Mouse (Mus musculus) adrenal gland, adult 2 months (tissue): ENCODE data around the gene Ranbp10. TPM values are rescaled to one million over a fixed set of nuclear protein-coding genes. Genes with fewer than 3 reads are reported as not detected.

ENCODE experiments used
- DNase-seq: peaks from one replicate; pipeline ENCODE4 v3.0.0; 2021
- polyA plus RNA-seq: library from polyadenylated mRNA; depleted of rRNA; stranded (reverse); fragments of >200 nt; gene quantifications from 2 replicates; pipeline ENCODE4 v1.2.3, GENCODE M21; 2012
- total RNA-seq, 2 experiments: library from RNA; stranded (reverse); gene quantifications; 2 replicates each; pipeline ENCODE4 v1.2.3; 2021

The Ranbp10 gene
- total and polyA plus RNA-seq, 3 experiments, result 19.7 to 27.3 (median 23.6) TPM

GRCm38 (mm10) chr8:105788927-105789326 lies 38.2 kb downstream of the Ranbp10 start:
- DNase-seq, result no peak

GRCm38 (mm10) chr8:105788241-105788640 lies 38.9 kb downstream of the Ranbp10 start:
- DNase-seq, result peak; percentile 51

GRCm38 (mm10) chr8:105780298-105780697 lies 46.9 kb downstream of the Ranbp10 start:
- no peak for DNase-seq

- no peak for DNase-seq
Measured at GRCm38 (mm10) chr8:105777833-105778232, 49.3 kb downstream of the Ranbp10 start.

GRCm38 (mm10) chr8:105774498-105774897 lies 52.7 kb downstream of the Ranbp10 start:
- DNase-seq, result no peak

- DNase-seq, result peak; percentile 52
Measured at GRCm38 (mm10) chr8:105773441-105773861, 53.7 kb downstream of the Ranbp10 start.

GRCm38 (mm10) chr8:105771398-105772175 lies 55.6 kb downstream of the Ranbp10 start:
- DNase-seq, result peak; percentile 58

- no peak for DNase-seq
Measured at GRCm38 (mm10) chr8:105770609-105771008, 56.5 kb downstream of the Ranbp10 start.

GRCm38 (mm10) chr8:105768485-105769257 lies 58.5 kb downstream of the Ranbp10 start:
- peak; percentile 28 for DNase-seq

GRCm38 (mm10) chr8:105758277-105759108 lies 68.7 kb downstream of the Ranbp10 start, which contains the start of gene Gfod2:
Gene Gfod2 (minus strand): TSS chr8:105758664.
- peak; percentile 99 for DNase-seq

- no peak for DNase-seq
Measured at GRCm38 (mm10) chr8:105757796-105758276, 69.3 kb downstream of the Ranbp10 start.

- DNase-seq, result no peak
Measured at GRCm38 (mm10) chr8:105754688-105755087, 72.5 kb downstream of the Ranbp10 start.

- DNase-seq, result no peak
Measured at GRCm38 (mm10) chr8:105753916-105754315, 73.2 kb downstream of the Ranbp10 start.

GRCm38 (mm10) chr8:105750606-105751005 lies 76.5 kb downstream of the Ranbp10 start:
- peak; percentile 88 for DNase-seq

GRCm38 (mm10) chr8:105743301-105743700 lies 83.8 kb downstream of the Ranbp10 start:
- DNase-seq, result no peak

GRCm38 (mm10) chr8:105739216-105739615 lies 87.9 kb downstream of the Ranbp10 start:
- DNase-seq, result no peak

GRCm38 (mm10) chr8:105732186-105732585 lies 95.0 kb downstream of the Ranbp10 start:
- no peak for DNase-seq

- DNase-seq, result peak; percentile 57
Measured at GRCm38 (mm10) chr8:105727397-105728124, 99.6 kb downstream of the Ranbp10 start.

GRCm38 (mm10) chr8:105725726-105726125 lies 101.4 kb downstream of the Ranbp10 start:
- DNase-seq, result no peak

GRCm38 (mm10) chr8:105722861-105723260 lies 104.3 kb downstream of the Ranbp10 start:
- DNase-seq, result no peak

GRCm38 (mm10) chr8:105719637-105720036 lies 107.5 kb downstream of the Ranbp10 start:
- DNase-seq, result no peak
